Comparison of ENCODE assay signal across 18 mouse cellular contexts in the genomic region with DNA sequence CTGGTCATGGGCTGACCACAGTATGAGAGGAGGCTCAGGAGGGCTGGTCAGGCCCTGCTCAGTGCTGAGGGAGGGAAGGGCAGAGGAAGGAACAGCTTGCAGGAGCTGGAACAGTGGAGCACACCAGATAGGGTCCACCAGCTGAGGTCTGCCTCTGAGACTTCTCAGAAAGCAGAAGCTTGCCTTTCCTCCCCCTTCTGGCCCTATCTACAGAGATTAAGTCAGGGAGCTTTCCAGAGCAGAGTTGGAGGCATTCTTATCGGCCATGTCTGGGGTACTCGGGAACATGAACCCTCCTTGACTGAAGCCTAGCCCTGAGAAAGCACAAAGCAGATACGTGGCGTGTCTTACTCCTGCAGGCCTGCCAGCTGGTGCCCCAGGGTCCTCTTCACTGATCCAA. TPM values are rescaled to one million over a fixed set of nuclear protein-coding genes. Genes with fewer than 3 reads are reported as not detected.
DNase-seq lines count a peak whose midpoint lies in the region; ATAC-seq lines count a peak whose summit lies in the region.
"Had no signal": no experiment of that assay in that cellular context is flagged by ENCODE, and none has a peak within 500 bp of the region (broad histone marks: within the 10 kb centered on the region; RNA-seq: fewer than 3 reads in every experiment).

No protein-coding gene starts in this region.

- WGBS in heart, embryonic 12.5 days: 29% methylated on average over 4 of the region's 4 CpGs

- H3K36me3 ChIP-seq in heart, embryonic 12.5 days: no peaks in the 10 kb centered on the region
- H3K36me3 ChIP-seq: forebrain, embryonic 15.5 days; hindbrain, embryonic 15.5 days; midbrain, embryonic 15.5 days; stomach, embryonic 15.5 days had no signal

- H3K4me1 ChIP-seq in heart, embryonic 12.5 days (replicated peaks): peaks cover 45% of the 10 kb centered on the region

- peak overlapping the region; percentile 39 for H3K27ac ChIP-seq in heart, embryonic 12.5 days (ENCODE audit: poor library complexity, severe bottlenecking)
- H3K27ac ChIP-seq: forebrain, embryonic 15.5 days; hindbrain, embryonic 15.5 days; midbrain, embryonic 15.5 days had no signal

- H3K9me3 ChIP-seq in heart, embryonic 12.5 days (replicated peaks): no peaks in the 10 kb centered on the region
- H3K9me3 ChIP-seq: forebrain, embryonic 15.5 days; hindbrain, embryonic 15.5 days; midbrain, embryonic 15.5 days; stomach, embryonic 15.5 days had no signal

- H3K9ac ChIP-seq in heart, embryonic 12.5 days: no peak overlapping the region
- H3K9ac ChIP-seq: forebrain, embryonic 15.5 days; hindbrain, embryonic 15.5 days; midbrain, embryonic 15.5 days; stomach, embryonic 15.5 days had no signal

- DNase-seq in heart, adult 9 months (ENCODE audit: low spot score in 2 of 2): no peak
- no peak for DNase-seq in spleen, adult 12 weeks (ENCODE audit: low spot score)
- no peak for DNase-seq in gastrocnemius, postnatal 4 days (ENCODE audit: low spot score in 2 of 2)
- no peak for DNase-seq in cerebellum, postnatal 25 days
- DNase-seq: cerebellum, adult 11 months; gastrocnemius, postnatal 10 days; kidney, adult 2 months; layer of hippocampus, postnatal 36 days; left cerebral cortex, postnatal 4 days; thymus, postnatal 14 days had no signal

- ATAC-seq in heart, embryonic 12.5 days (ENCODE audit: insufficient number of reproducible peaks, low FRiP score): peak; percentile 64
- peak; percentile 53 for ATAC-seq in common myeloid progenitor, adult 5-6 weeks (replicated peaks; ENCODE audit: low read depth, poor library complexity, severe bottlenecking)
- ATAC-seq in hematopoietic stem cell, adult 5-6 weeks (replicated peaks in 1 of 2; ENCODE audit: insufficient read depth in 1 of 2, low FRiP score in 2 of 2, low TSS enrichment in 1 of 2, low read depth in 1 of 2, poor library complexity in 2 of 2, severe bottlenecking in 2 of 2): peak; percentile 18 to 26; a peak in 1 of 4 replicates
- ATAC-seq in megakaryocyte progenitor cell, adult 5-6 weeks (replicated peaks; ENCODE audit: poor library complexity): peak; percentile 49
- ATAC-seq: forebrain, embryonic 15.5 days; midbrain, embryonic 15.5 days had no signal

- H3K27me3 ChIP-seq in heart, embryonic 12.5 days (replicated peaks): no peaks in the 10 kb centered on the region
- H3K27me3 ChIP-seq: forebrain, embryonic 15.5 days; hindbrain, embryonic 15.5 days; midbrain, embryonic 15.5 days; stomach, embryonic 15.5 days had no signal

- no peak overlapping the region for H3K4me2 ChIP-seq in heart, embryonic 12.5 days
- H3K4me2 ChIP-seq: forebrain, embryonic 15.5 days; hindbrain, embryonic 15.5 days; midbrain, embryonic 15.5 days; stomach, embryonic 15.5 days had no signal

- no peak overlapping the region for H3K4me3 ChIP-seq in heart, embryonic 12.5 days
- H3K4me3 ChIP-seq: forebrain, embryonic 15.5 days; hindbrain, embryonic 15.5 days; midbrain, embryonic 15.5 days; stomach, embryonic 15.5 days had no signal

RNA-seq across cellular contexts. Expression of a gene that starts 46.8 kb away (rescaled TPM):
- 7.5 TPM in 2 replicates for polyA plus RNA-seq in heart, embryonic 12.5 days (2016; fragmentation: Nextera tagmentation; extraction: Ambion mirVana)
- total RNA-seq in common myeloid progenitor, adult 5-6 weeks (2017): not detected in 2 replicates
- total RNA-seq in hematopoietic stem cell, adult 5-6 weeks (2017): 0.06 and 0.69 TPM in 2 replicates
- total RNA-seq in megakaryocyte progenitor cell, adult 5-6 weeks (2015): 0.05 TPM in 1 of 2 replicates, not detected in the other
- total RNA-seq in megakaryocyte progenitor cell, adult 5-6 weeks (2017): 0.04 TPM in 1 of 2 replicates, not detected in the other
- 10 to 100 TPM; 12.8 to 14.6 TPM for total RNA-seq in gastrocnemius, postnatal 4 days (2021)
